Mouse (Mus musculus): ENCODE results near the gene Nt5c3. TPM values are rescaled to one million over a fixed set of nuclear protein-coding genes. Genes with fewer than 3 reads are reported as not detected.

The Nt5c3 gene
- polyA plus RNA-seq (2015; fragmentation: Nextera tagmentation; extraction: Ambion mirVana) = 66.9 and 73.3 TPM in 2 replicates

- Histone ChIP-seq H3K27me3 (replicated peaks) (no peaks in the 10 kb centered on the region), H3K4me1 (replicated peaks) (peaks cover 3% of the 10 kb centered on the region; the same call in 1 of the 2 replicates), H3K4me2 (replicated peaks) (peak within 1 kb of the TSS; percentile 58), H3K4me3 (replicated peaks) (peak within 1 kb of the TSS; percentile 72), H3K36me3 (no peaks in the 10 kb centered on the region), H3K9me3 (no peaks in the 10 kb centered on the region), H3K9ac (peak within 1 kb of the TSS; percentile 73), H3K27ac (peak within 1 kb of the TSS; percentile 77)
- ATAC-seq = peak; percentile 97
- 2% methylated on average over 64 of the region's 64 CpGs for WGBS
Measured at GRCm38 (mm10) chr6:56923726-56924707, at the start of gene Nt5c3, which contains the start of gene Vmn1r4. Gene Nt5c3, minus strand, starts transcription at chr6:56923932. Gene Vmn1r4, plus strand, starts transcription at chr6:56924015.

GRCm38 (mm10) chr6:56969973-56970372 lies 46.2 kb upstream of the Nt5c3 start, which contains the start of gene Vmn1r5:
Gene Vmn1r5, plus strand, starts transcription at chr6:56970273.
- Histone ChIP-seq H3K4me1 (replicated peaks) (no peaks in the 10 kb centered on the region), H3K36me3 (no peaks in the 10 kb centered on the region), H3K27me3 (replicated peaks) (no peaks in the 10 kb centered on the region), H3K9ac (no peak within 1 kb of the TSS), H3K27ac (no peak within 1 kb of the TSS), H3K4me2 (replicated peaks) (no peak within 1 kb of the TSS), H3K9me3 (no peaks in the 10 kb centered on the region), H3K4me3 (replicated peaks) (no peak within 1 kb of the TSS)
- no peak for ATAC-seq

GRCm38 (mm10) chr6:56956436-56956835 lies 32.7 kb upstream of the Nt5c3 start:
- 70% methylated on average over 5 of the region's 5 CpGs for WGBS
- Histone ChIP-seq H3K9ac (no peak overlapping the region), H3K4me2 (replicated peaks) (no peak overlapping the region), H3K27ac (no peak overlapping the region), H3K9me3 (no peaks in the 10 kb centered on the region), H3K4me1 (replicated peaks) (no peaks in the 10 kb centered on the region), H3K4me3 (replicated peaks) (no peak overlapping the region), H3K27me3 (replicated peaks) (no peaks in the 10 kb centered on the region), H3K36me3 (no peaks in the 10 kb centered on the region)
- no peak for ATAC-seq

GRCm38 (mm10) chr6:56934366-56934765 lies 10.6 kb upstream of the Nt5c3 start:
- H3K9me3 ChIP-seq = no peaks in the 10 kb centered on the region
- H3K4me1 ChIP-seq (replicated peaks) = no peaks in the 10 kb centered on the region
- H3K36me3 ChIP-seq = no peaks in the 10 kb centered on the region
- ATAC-seq = no peak
- no peaks in the 10 kb centered on the region for H3K27me3 ChIP-seq (replicated peaks)
- 80% methylated on average over 4 of the region's 4 CpGs for WGBS
- no peak overlapping the region for H3K4me3 ChIP-seq (replicated peaks)
- H3K9ac ChIP-seq = no peak overlapping the region
- H3K27ac ChIP-seq = no peak overlapping the region
- H3K4me2 ChIP-seq (replicated peaks) = no peak overlapping the region

GRCm38 (mm10) chr6:56932464-56932863 lies 8.7 kb upstream of the Nt5c3 start:
- Histone ChIP-seq H3K4me2 (replicated peaks) (no peak overlapping the region), H3K9ac (no peak overlapping the region), H3K36me3 (no peaks in the 10 kb centered on the region), H3K27ac (no peak overlapping the region), H3K27me3 (replicated peaks) (no peaks in the 10 kb centered on the region), H3K4me1 (replicated peaks) (no peaks in the 10 kb centered on the region), H3K9me3 (no peaks in the 10 kb centered on the region), H3K4me3 (replicated peaks) (no peak overlapping the region)
- 74% methylated on average over 2 of the region's 2 CpGs for WGBS
- ATAC-seq = no peak

- Histone ChIP-seq H3K9ac (no peak overlapping the region), H3K4me1 (replicated peaks) (no peaks in the 10 kb centered on the region), H3K4me2 (replicated peaks) (no peak overlapping the region), H3K9me3 (no peaks in the 10 kb centered on the region), H3K27ac (no peak overlapping the region), H3K36me3 (no peaks in the 10 kb centered on the region), H3K27me3 (replicated peaks) (no peaks in the 10 kb centered on the region), H3K4me3 (replicated peaks) (no peak overlapping the region)
- 67% methylated on average over 4 of the region's 4 CpGs for WGBS
- no peak for ATAC-seq
Measured at GRCm38 (mm10) chr6:56931648-56932415, 8.1 kb upstream of the Nt5c3 start.

- Histone ChIP-seq H3K4me2 (replicated peaks) (peak overlapping the region; percentile 58), H3K9me3 (no peaks in the 10 kb centered on the region), H3K27me3 (replicated peaks) (no peaks in the 10 kb centered on the region), H3K27ac (peak overlapping the region; percentile 76; the same call in 1 of the 2 replicates), H3K4me3 (replicated peaks) (peak overlapping the region; percentile 72), H3K4me1 (replicated peaks) (peaks cover 3% of the 10 kb centered on the region; the same call in 1 of the 2 replicates), H3K36me3 (no peaks in the 10 kb centered on the region), H3K9ac (peak overlapping the region; percentile 73)
- peak; percentile 53 for ATAC-seq
- under 1% methylated on average over 25 of the region's 25 CpGs for WGBS
Measured at GRCm38 (mm10) chr6:56923331-56923725, 404 bp downstream of the Nt5c3 start.

GRCm38 (mm10) chr6:56920222-56921092 lies 3.3 kb downstream of the Nt5c3 start:
- Histone ChIP-seq H3K36me3 (no peaks in the 10 kb centered on the region), H3K27me3 (replicated peaks) (no peaks in the 10 kb centered on the region), H3K27ac (no peak overlapping the region), H3K4me2 (replicated peaks) (no peak overlapping the region), H3K4me3 (replicated peaks) (no peak overlapping the region), H3K4me1 (replicated peaks) (peaks cover 3% of the 10 kb centered on the region; the same call in 1 of the 2 replicates), H3K9me3 (no peaks in the 10 kb centered on the region), H3K9ac (no peak overlapping the region)
- 64% methylated on average over 12 of the region's 12 CpGs for WGBS
- no peak for ATAC-seq

GRCm38 (mm10) chr6:56919330-56920044 lies 4.2 kb downstream of the Nt5c3 start:
- peaks cover 3% of the 10 kb centered on the region; the same call in 1 of the 2 replicates for H3K4me1 ChIP-seq (replicated peaks)
- H3K27me3 ChIP-seq (replicated peaks) = no peaks in the 10 kb centered on the region
- 75% methylated on average over 7 of the region's 7 CpGs for WGBS
- no peaks in the 10 kb centered on the region for H3K9me3 ChIP-seq
- no peak overlapping the region for H3K4me2 ChIP-seq (replicated peaks)
- no peak overlapping the region for H3K27ac ChIP-seq
- no peak for ATAC-seq
- H3K4me3 ChIP-seq (replicated peaks) = no peak overlapping the region
- H3K9ac ChIP-seq = no peak overlapping the region
- no peaks in the 10 kb centered on the region for H3K36me3 ChIP-seq

GRCm38 (mm10) chr6:56917578-56918368 lies 6.0 kb downstream of the Nt5c3 start:
- Histone ChIP-seq H3K4me1 (replicated peaks) (peaks cover 10% of the 10 kb centered on the region; the same call in 1 of the 2 replicates), H3K4me2 (replicated peaks) (peak overlapping the region; percentile 42), H3K4me3 (replicated peaks) (no peak overlapping the region), H3K27me3 (replicated peaks) (no peaks in the 10 kb centered on the region), H3K36me3 (no peaks in the 10 kb centered on the region), H3K9ac (no peak overlapping the region), H3K9me3 (no peaks in the 10 kb centered on the region), H3K27ac (peak overlapping the region; percentile 73)
- WGBS = 40% methylated on average over 12 of the region's 12 CpGs
- ATAC-seq = peak; percentile 77
